Mouse (Mus musculus) lung, embryonic 14.5 days (tissue): ENCODE data around the gene Cercam. TPM values are rescaled to one million over a fixed set of nuclear protein-coding genes. Genes with fewer than 3 reads are reported as not detected.

ENCODE experiments used
- ATAC-seq: fragments of 200-750 bp; cut with Nextera tagmentation; 2 replicates; pipeline ENCODE4 v1.8.0; 2017; ENCODE audit warnings: mild to moderate bottlenecking, moderate TSS enrichment, moderate library complexity; ENCODE audit not compliant: insufficient read depth
- DNase-seq: peaks from one replicate; pipeline ENCODE4 v3.0.0-alpha.2; 2015
- H3K27ac ChIP-seq: fragments of 300-500 bp; sonication (generic); 2 replicates; pipeline ENCODE4 v1.5.1; 2014; ENCODE audit warnings: low read depth, mild to moderate bottlenecking, moderate library complexity
- H3K27me3 ChIP-seq: fragments of 300-500 bp; sonication (generic); 2 replicates; pipeline ENCODE4 v1.6.1; 2014; ENCODE audit warnings: low read length, control low read depth; ENCODE audit not compliant: insufficient read depth
- H3K36me3 ChIP-seq: fragments of 300-500 bp; sonication (generic); 2 replicates; pipeline ENCODE4 v1.6.1; 2014; ENCODE audit warnings: control low read depth; ENCODE audit not compliant: insufficient read depth
- H3K4me1 ChIP-seq: fragments of 300-500 bp; sonication (generic); 2 replicates; pipeline ENCODE4 v1.6.1; 2014; ENCODE audit warnings: antibody characterized with exemption, control low read depth; ENCODE audit not compliant: insufficient read depth
- H3K4me2 ChIP-seq: fragments of 300-500 bp; sonication (generic); 2 replicates; pipeline ENCODE4 v1.6.1; 2014; ENCODE audit warnings: mild to moderate bottlenecking
- H3K4me3 ChIP-seq: fragments of 300-500 bp; sonication (generic); 2 replicates; pipeline ENCODE4 v1.5.1; 2014; ENCODE audit warnings: low read depth, low read length
- H3K9ac ChIP-seq: fragments of 300-500 bp; sonication (generic); 2 replicates; pipeline ENCODE4 v1.6.1; 2014
- H3K9me3 ChIP-seq: fragments of 300-500 bp; sonication (generic); 2 replicates; pipeline ENCODE4 v1.6.1; 2016; ENCODE audit warnings: low read depth, low read length, control low read depth
- CTCF ChIP-seq: IDR thresholded peaks from 2 replicates; pipeline ENCODE4 v1.5.1; 2016; ENCODE audit warnings: antibody characterized with exemption, low read depth
- WGBS: fragments of 180-500 bp; shearing (Covaris S2); extraction: QIAGEN DNeasy Blood & Tissue Kit; methylation state at CpG from one replicate; pipeline ENCODE4 v1.1.7; 2014; 5-methylcytosine and 5-hydroxymethylcytosine counted together
- polyA plus RNA-seq: library from polyadenylated mRNA; unstranded; fragments of >200 nt; fragmentation: Nextera tagmentation; extraction: Ambion mirVana; gene quantifications from 2 replicates; pipeline ENCODE4 v1.2.1, GENCODE M21; 2014

Gene Cercam
- polyA plus RNA-seq, 1 experiment from 2014 or later: 12.0 TPM

DNA sequence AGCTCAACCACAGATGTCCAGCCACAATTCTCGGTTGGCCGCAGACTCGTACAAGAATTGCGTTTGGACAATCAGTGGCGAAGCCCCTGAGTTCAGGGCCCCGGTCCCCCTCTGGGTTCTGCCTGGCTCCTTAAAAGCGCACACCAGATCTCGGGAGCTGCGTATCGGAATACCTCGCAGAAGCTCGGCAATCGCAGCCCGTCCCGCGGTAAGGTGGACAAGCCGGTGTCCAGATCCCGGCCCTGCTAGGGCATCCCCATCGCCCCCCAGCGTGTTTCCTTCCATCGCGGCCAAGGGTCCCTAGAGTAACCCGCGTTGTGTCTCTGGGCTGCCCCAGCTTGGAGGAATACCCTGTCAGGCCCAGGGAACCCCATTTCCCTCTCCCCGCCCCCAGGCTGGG lies 23.3 kb upstream of the Cercam start:
- no peaks in the 10 kb centered on the region for H3K9me3 ChIP-seq
- TF ChIP-seq CTCF: no peak
- DNase-seq (no peak), ATAC-seq (no peak)
- H3K4me2 ChIP-seq: peak overlapping the region; percentile 39; the same call in 1 of the 2 replicates
- peaks cover 40% of the 10 kb centered on the region for H3K36me3 ChIP-seq
- H3K4me3 ChIP-seq: peak overlapping the region; percentile 20; the same call in 1 of the 2 replicates
- no peaks in the 10 kb centered on the region for H3K4me1 ChIP-seq
- no peak overlapping the region for H3K27ac ChIP-seq
- H3K9ac ChIP-seq: no peak overlapping the region
- peaks cover 54% of the 10 kb centered on the region for H3K27me3 ChIP-seq
- 12% methylated on average over 25 of the region's 25 CpGs for WGBS

DNA sequence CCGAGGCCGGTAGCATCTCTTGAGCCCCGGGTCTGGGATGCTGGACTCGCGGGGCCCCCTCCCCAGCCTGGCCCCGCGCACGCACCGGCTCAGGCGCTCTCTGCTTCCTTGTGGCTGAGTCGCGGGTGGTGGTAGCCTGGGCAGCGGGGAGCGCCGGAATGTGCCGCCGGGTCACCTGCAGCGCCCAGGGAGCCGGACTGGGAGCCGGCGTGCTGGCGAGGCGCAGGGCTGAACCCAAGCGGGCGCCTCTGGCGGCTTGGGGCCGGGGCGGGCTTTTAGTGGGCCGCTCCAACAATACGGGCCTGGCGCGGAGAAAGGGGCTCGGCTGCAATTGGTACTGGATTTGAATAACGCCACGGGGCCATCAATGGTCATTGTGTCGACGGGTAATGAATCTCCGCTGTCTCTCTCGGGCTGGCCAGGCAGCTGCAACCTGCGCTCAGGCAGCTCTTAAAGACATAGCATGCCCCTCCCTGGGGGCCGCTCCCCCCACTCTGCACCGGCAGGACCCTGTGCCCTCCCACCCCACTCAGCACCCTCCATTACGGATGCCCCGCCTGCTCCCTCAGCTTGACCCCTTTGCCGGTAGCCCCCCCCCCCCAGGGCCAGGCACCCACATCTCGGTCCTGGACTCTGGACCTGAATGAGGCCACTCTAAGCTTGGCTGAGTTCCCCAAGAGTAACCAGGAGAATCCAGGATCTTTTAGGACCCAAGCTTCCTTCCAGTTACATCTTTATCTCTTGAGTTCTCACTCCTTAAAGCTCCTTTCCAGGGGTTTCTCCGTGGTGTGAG lies 22.7 kb upstream of the Cercam start:
- Histone ChIP-seq H3K27ac (no peak overlapping the region), H3K27me3 (peaks cover 54% of the 10 kb centered on the region), H3K4me3 (peak overlapping the region; percentile 20), H3K9me3 (no peaks in the 10 kb centered on the region), H3K9ac (no peak overlapping the region), H3K36me3 (peaks cover 35% of the 10 kb centered on the region), H3K4me2 (peak overlapping the region; percentile 39; the same call in 1 of the 2 replicates), H3K4me1 (no peaks in the 10 kb centered on the region)
- no peak for DNase-seq
- WGBS: 8% methylated on average over 47 of the region's 47 CpGs
- ATAC-seq: no peak
- no peak for TF ChIP-seq CTCF

DNA sequence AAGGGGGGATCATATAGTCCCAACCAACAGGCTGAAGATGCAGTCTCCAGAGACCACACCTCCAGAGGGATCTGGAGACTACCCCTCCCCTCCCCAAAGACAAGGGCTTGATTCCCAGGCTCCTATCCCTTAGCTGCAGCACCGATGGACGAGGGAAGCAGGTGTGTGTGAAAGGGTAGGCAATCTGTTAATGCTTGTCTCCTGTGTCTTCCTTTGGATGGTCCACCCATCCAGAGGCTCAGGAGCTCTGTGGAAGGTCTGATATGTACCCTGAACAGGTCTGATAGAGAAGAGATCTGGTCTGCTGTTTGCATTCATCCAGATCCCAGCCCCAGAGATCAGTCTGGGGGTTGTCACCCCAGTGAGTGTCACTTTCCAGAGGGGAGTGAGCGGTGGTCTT lies 22.1 kb upstream of the Cercam start:
- no peak overlapping the region for H3K4me2 ChIP-seq
- H3K4me1 ChIP-seq: no peaks in the 10 kb centered on the region
- H3K27me3 ChIP-seq: peaks cover 54% of the 10 kb centered on the region
- DNase-seq: no peak
- WGBS: 47% methylated on average over 3 of the region's 3 CpGs
- no peaks in the 10 kb centered on the region for H3K9me3 ChIP-seq
- no peak overlapping the region for H3K27ac ChIP-seq
- peaks cover 29% of the 10 kb centered on the region for H3K36me3 ChIP-seq
- H3K4me3 ChIP-seq: no peak overlapping the region
- no peak overlapping the region for H3K9ac ChIP-seq
- no peak for TF ChIP-seq CTCF
- ATAC-seq: no peak

DNA sequence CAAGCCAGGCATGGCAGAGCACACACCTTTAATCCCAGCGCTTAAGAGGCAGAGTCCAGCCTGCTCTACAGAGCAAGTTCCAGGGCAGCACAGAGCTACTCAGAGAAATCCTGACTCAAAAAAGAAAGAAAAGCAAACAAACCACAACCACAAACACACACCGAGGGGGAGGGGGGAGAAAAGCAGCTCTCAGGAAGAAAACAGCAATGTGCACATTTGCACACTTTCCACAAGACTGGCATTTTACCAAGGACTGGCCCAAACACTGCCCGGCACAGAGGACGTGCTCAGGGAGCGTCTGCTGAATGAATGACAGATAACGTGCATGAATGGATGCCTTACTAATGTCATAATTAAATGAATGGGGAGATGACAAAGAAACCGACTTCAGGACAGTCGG lies 19.9 kb upstream of the Cercam start:
- 56% methylated on average over 8 of the region's 8 CpGs for WGBS
- no peak overlapping the region for H3K27ac ChIP-seq
- no peak overlapping the region for H3K9ac ChIP-seq
- no peaks in the 10 kb centered on the region for H3K9me3 ChIP-seq
- H3K4me2 ChIP-seq: no peak overlapping the region
- peaks cover 7% of the 10 kb centered on the region; the same call in 1 of the 2 replicates for H3K36me3 ChIP-seq
- H3K27me3 ChIP-seq: peaks cover 42% of the 10 kb centered on the region
- no peak for TF ChIP-seq CTCF
- ATAC-seq: no peak
- no peak overlapping the region for H3K4me3 ChIP-seq
- DNase-seq: no peak
- no peaks in the 10 kb centered on the region for H3K4me1 ChIP-seq

GRCm38 (mm10) chr2:29849841-29850480 lies 19.0 kb upstream of the Cercam start:
- no peak for ATAC-seq
- Histone ChIP-seq H3K9me3 (no peaks in the 10 kb centered on the region), H3K4me3 (no peak overlapping the region), H3K4me1 (no peaks in the 10 kb centered on the region), H3K27ac (no peak overlapping the region), H3K4me2 (no peak overlapping the region), H3K36me3 (0 out of 2 replicates have a peak, but pooled peaks cover 3% of the 10 kb centered on the region), H3K9ac (no peak overlapping the region), H3K27me3 (peaks cover 33% of the 10 kb centered on the region)
- DNase-seq: no peak
- 41% methylated on average over 5 of the region's 5 CpGs for WGBS
- no peak for TF ChIP-seq CTCF

DNA sequence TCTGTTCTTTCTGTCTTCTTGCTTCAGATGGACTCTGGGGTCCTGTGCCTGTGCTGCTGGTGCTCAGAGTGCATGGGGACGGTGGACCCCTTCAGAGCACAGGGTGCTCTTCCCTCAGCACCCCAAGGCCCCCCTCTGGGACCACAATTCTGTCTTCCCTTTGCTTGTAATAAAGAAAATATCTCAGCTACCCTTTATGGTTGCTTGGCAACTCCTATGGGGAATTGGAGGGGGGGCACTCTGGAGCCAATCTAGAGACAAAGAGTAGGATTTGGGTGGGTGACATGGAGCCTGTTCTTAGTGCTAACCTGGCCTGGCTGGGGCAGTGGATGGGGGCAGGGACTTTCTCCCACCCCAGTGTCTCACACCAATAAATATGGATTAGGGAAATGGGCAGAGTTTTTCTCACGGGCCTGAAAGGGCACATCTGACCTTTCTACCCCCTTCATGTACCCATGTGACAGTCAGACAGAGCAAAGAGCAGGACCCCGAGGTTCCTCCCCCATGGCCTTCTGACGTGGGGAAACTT lies 15.9 kb upstream of the Cercam start:
- 43% methylated on average over 4 of the region's 4 CpGs for WGBS
- Histone ChIP-seq H3K27ac (no peak overlapping the region), H3K4me3 (no peak overlapping the region), H3K36me3 (no peaks in the 10 kb centered on the region), H3K9ac (no peak overlapping the region), H3K9me3 (no peaks in the 10 kb centered on the region), H3K4me1 (no peaks in the 10 kb centered on the region), H3K27me3 (peaks cover 7% of the 10 kb centered on the region; the same call in 1 of the 2 replicates), H3K4me2 (no peak overlapping the region)
- no peak for DNase-seq
- no peak for ATAC-seq
- TF ChIP-seq CTCF: no peak

DNA sequence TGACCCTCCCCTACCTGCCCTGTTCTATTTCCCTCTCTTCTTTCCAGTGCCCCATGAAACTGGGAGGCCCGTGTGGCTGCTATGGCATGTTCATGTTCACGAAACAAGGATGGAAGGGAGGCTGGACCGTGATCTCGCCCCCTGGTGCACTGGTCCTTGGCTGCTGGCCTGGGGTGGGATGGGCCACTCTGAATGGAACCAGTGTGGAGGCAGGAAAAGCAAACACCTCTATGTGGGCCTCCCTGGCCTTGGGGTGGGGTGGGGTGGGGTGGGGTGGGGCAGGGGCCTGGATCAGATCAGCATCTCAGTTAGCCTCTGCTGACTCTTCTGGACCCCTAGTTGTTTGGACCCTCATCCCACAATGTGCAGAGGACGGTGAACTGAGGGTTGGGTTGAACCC lies 15.2 kb upstream of the Cercam start:
- Histone ChIP-seq H3K9ac (no peak overlapping the region), H3K27me3 (0 out of 2 replicates have a peak, but pooled peaks cover 4% of the 10 kb centered on the region), H3K4me2 (no peak overlapping the region), H3K4me1 (no peaks in the 10 kb centered on the region), H3K9me3 (no peaks in the 10 kb centered on the region), H3K4me3 (no peak overlapping the region), H3K36me3 (no peaks in the 10 kb centered on the region), H3K27ac (no peak overlapping the region)
- ATAC-seq (no peak), DNase-seq (no peak)
- TF ChIP-seq CTCF: no peak
- 60% methylated on average over 5 of the region's 5 CpGs for WGBS
